Mouse (Mus musculus) CD4-positive, CD25-positive, alpha-beta regulatory T cell, adult 4 months (primary cell): ENCODE measurements around the gene Zfand6. TPM values are rescaled to one million over a fixed set of nuclear protein-coding genes. Genes with fewer than 3 reads are reported as not detected.

Experiments used
- ATAC-seq: one replicate; pipeline ENCODE4 v1.8.0; 2017
- polyA plus RNA-seq, 2 experiments: library from polyadenylated mRNA; unstranded; fragments of 100-300 nt; shearing (Covaris generic); gene quantifications; one replicate each; pipeline ENCODE4 v1.2.1; 2017

The Zfand6 gene
- polyA plus RNA-seq, 2 experiments from 2014 or later, result 110 to 144 TPM

DNA sequence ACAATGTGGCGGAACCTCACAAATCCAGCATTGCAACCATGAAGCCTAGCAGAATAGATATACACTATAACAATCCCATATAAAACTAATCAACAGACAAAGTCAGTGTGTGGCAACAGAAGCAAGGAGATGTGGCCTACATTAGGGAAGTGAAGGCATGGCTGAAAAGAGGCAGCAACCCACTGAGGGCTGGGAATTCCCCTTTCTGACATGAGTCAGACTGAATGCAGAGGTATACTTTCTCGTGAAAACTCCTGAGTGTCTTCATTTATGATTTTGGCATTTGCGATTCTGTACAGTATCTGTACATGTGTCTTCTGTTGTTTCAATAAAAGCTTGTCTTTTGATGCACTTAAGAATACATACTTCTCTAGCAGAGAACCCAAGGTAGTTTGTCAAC is 98.4 kb downstream of the Zfand6 start:
- no peak for ATAC-seq

DNA sequence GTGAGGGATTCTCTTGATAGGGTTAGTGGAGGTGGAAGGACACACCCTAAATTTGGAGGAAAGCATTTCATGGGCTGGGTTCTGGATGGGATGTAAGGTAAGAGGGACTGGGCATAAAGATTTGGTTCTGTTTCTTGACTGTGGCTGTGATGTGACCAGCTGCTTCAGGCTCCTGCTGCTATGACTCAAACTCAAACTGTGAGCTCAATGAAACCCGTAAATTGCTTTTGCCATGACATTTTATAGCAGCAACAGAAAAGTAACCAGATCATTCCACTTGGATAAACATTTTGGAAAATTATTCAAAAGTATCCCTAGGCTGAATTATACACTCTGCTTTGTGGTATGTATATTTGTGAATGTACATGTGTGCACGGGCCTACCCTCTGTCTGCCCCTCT is 99.1 kb downstream of the Zfand6 start:
- no peak for ATAC-seq

DNA sequence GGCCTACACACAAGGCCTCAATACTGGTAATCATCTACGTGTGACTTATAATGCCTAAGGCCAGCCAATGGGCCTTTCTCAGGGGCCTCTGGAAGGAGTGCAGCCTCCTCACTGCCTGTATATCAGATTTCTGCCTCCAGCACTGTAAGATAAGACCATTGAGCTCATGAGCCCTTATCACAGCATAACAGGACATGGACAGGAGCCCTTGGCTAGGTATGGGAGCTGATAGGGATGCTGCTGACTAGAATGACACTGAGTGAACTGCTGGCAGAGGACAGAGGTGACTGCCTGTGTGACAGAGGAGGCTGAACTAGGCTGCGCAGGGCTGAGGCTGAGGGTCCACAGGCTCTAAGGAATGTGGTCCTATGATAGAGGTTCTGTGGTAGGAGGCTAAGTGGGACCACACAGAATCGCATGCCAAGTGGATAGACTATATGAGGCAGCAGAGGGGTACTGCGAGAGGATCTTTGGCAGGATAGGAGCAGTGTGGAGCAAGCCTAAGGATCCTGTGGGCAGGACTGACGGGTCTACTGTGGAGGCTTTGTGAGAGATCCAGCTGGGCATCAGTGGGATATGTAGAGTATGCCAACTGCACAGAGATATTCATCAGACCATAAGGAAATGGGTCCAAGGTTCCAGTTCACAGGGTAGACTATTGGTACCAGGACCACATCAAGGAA is 102.5 kb downstream of the Zfand6 start:
- no peak for ATAC-seq

DNA sequence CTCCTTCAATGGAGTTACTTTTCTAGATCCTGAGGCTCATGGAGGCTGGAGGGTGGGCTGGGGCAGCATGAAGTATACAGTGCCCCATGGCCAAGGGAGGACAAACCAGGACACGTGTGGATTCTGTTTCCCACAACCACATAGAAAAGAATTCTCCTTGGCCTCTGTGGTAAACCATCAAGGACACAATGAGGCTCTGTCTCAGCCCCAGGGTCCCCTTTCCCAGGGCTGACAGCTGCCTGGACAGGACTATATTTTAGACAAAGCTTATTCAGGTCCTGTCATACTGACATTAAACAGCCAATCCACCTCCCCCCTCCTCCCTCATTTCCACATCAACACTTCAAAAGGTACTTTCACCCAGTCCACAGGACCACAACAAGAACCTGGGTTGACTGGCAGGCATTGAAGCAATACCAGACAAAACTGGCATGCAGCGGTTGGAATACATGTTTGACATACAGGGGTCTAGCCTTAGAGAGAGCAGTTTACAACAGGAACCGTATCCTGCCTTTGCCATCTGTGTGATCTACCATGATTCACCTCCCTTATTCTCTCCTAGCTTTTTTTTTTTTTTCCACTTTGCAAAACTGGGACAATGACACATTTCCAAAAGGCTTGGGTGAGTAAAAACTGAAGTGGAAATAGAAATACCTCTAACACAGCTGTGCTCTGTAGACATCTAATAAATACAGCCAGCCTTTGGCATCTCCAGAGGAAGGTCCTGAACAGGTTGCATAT is 103.2 kb downstream of the Zfand6 start:
- no peak for ATAC-seq

DNA sequence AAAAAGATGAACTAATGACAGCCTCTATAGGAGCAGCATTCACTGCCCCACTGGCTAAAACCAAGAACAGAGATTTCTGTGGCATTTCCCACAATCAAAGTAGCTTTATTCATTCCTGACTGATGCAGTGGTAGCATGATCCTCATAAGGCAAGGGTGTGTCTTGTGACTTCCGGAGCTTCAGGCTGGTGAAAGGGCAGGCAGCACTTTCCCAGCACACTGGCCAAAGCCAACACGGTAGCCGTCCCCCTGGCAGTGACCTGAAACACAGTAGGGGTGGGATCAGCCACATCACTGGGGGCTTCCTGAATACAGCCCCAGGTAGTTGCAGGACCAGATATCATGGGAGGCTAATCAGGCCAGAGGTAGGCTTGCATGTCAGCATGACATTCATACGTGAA is 104.7 kb downstream of the Zfand6 start:
- ATAC-seq, result no peak

DNA sequence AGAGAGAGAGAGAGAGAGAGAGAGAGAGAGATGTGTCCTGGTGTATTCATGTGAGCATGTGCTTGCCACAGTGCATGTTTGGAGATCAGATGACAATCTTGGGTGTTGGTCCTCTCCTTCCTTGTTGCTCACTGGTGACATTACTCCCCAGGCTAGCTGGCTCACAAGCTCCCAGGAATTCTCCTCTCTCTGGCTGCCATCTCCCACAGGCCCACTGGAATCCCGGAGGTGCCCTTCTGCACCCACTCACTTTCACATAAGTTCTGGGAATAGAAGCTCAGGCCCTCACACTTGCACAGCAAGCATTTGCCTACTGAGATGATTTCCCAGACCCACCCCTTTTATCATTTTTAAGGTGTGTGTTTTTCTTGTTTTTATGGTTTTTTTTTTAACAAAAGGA is 110.0 kb downstream of the Zfand6 start:
- no peak for ATAC-seq

DNA sequence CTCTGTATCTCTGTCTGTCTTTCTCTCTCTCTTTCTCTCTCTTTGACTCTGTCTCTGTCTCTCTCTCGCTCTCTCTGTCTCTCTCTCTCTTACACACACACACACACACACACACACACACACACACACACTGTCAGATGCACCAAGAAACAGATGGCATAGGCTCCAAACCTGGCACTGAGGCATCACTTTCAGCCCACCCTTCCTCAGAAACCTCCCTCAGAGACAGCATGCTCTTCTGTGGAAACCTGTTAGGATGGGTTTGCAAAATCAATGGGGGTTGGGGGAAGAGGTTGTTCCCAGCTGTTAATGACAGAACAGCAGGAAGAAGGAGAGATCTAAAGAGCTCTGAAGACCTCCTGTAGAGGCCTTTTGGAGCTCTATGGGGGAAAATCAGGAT is 110.9 kb downstream of the Zfand6 start:
- no peak for ATAC-seq

DNA sequence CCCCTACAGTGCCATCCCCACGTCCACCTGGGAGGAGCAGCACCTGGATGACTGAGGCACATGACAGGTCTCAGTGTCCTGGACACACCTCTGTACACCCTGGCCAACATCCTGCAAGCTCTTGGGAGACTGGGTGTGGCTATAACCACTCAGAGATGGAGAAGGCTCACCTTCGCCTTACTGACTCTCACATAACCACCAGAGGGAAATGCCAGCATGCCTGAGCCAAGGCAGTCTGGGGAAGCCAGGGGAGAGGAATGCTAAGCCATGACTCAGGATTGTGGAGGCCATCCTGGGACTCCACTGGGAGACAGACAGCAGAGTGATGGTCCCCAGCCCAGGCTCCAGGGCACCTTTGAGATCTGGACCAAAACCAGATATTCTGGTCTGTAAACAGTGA is 112.7 kb downstream of the Zfand6 start:
- ATAC-seq, result no peak

DNA sequence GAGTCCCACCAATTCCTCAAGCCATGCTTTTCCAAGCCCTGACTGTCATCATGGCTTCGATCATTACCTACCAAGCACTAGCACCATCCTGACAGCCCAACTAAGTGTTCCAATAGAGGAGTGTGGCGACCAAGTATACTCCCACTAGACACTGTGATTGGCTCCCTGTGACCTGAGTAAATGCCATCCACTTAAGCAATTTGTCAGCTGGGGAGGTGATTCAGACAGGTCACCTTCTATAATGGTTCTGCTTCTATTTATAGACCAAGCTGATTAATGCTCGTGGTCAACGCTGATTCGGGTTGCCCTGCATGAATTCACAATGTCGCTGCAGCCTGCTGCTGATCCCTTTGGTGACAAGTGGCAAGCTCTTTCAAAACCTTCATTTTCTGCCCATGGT is 123.6 kb downstream of the Zfand6 start:
- ATAC-seq, result no peak

DNA sequence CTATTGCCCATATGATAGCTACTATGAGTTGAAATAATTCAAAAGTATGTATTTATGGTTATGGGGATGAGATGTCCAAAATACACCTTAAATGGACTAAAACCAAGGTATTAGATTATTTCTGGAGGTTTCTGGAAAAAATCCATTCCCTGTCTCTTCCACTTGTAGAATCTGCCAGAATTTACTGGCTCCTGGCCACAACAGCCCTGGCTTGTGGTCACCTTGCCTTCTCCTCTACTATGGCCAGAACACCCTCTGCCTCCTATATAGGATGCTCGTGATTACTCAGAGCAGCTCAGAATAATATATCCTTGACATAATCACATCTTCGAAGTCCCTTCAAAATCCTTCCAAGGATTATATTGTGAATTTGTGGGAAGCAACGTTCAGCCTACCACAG is 125.5 kb downstream of the Zfand6 start:
- no peak for ATAC-seq

Other genes with a start within 250 kb of the Zfand6 start
- under 1 TPM in 1 of 2 experiments, not detected in 1; 0.08 TPM for gene Gm2115, start 161.0 kb downstream of the Zfand6 start, polyA plus RNA-seq
- gene Fah, start 83.2 kb downstream of the Zfand6 start, polyA plus RNA-seq, result 10 to 100 TPM; 11.3 to 14.6 TPM
- not detected for gene Olfr291, start 163.6 kb upstream of the Zfand6 start, polyA plus RNA-seq